16 mouse cellular contexts compared by ENCODE assay signal in the genomic region with DNA sequence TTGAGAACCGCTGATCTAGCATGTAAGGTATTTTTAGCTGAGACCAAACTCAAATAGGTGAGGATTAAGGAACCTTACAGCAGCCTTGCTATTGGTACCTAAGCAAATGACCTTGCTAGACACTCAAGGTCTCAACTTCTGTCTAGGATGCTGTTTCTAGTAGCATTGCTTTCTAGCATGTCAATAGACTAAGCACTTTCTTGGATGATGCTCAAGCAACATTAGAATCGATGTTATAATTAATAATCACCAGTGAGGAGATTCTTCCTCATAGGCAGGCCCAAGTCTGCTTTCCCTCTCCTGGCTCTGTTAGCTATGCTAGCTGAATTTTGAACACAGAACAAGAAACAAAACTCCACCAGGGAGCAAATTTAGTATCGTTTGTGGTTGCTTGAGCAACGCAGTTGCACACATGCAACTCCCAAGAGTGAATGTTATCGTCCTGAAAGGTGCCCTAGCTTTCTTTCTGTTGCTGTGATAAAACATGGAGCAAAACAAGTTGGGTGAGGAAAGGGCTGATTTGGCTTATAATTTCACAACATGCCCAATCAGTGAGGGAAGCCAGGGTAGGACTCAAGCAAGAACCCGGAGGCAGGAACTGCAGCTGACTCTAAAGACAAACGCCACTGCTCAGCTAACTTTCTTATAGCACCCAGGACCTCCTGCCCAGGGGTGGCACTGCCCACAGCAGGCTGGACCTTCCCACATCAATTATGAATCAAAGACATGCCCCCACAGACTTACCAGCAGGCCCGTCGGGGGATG. TPM values are rescaled to one million over a fixed set of nuclear protein-coding genes. Genes with fewer than 3 reads are reported as not detected.
DNase-seq lines count a peak whose midpoint lies in the region; ATAC-seq lines count a peak whose summit lies in the region.
"Had no signal": no experiment of that assay in that cellular context is flagged by ENCODE, and none has a peak within 500 bp of the region (broad histone marks: within the 10 kb centered on the region; RNA-seq: fewer than 3 reads in every experiment).

No protein-coding gene starts in this region.

- peak; percentile 31 for ATAC-seq in common myeloid progenitor, adult 5-6 weeks (replicated peaks; ENCODE audit: low read depth, poor library complexity, severe bottlenecking)
- peak; percentile 25 for ATAC-seq in liver, embryonic 16.5 days (ENCODE audit: low read depth)

- H3K27me3 ChIP-seq in liver, embryonic 16.5 days (ENCODE audit: control insufficient read depth, insufficient read depth, low read depth, low read length) = no peaks in the 10 kb centered on the region
- H3K27me3 ChIP-seq: heart, embryonic 15.5 days; hindbrain, embryonic 13.5 days; neural tube, embryonic 15.5 days had no signal

- DNase-seq in spleen, postnatal 36 days (ENCODE audit: low spot score in 2 of 2) = peak; percentile 11 to 18
- no peak for DNase-seq in spleen, postnatal 14 days (ENCODE audit: low spot score in 2 of 2)
- no peak for DNase-seq in right cerebral cortex, adult 18-20 months
- DNase-seq in ovary, postnatal 14 days (ENCODE audit: low spot score) = no peak
- no peak for DNase-seq in layer of hippocampus, adult 18-20 months (ENCODE audit: low spot score in 2 of 2)
- DNase-seq: gastrocnemius, postnatal 36 days; left cerebral cortex, postnatal 4 days; right cerebral cortex, postnatal 4 days had no signal

- 23% methylated on average over 9 of the region's 9 CpGs for WGBS in liver, embryonic 16.5 days (ENCODE audit: insufficient replicate concordance)

- no peak overlapping the region for H3K9ac ChIP-seq in liver, embryonic 16.5 days (ENCODE audit: low read depth, low read length)
- H3K9ac ChIP-seq: heart, embryonic 15.5 days; hindbrain, embryonic 13.5 days; neural tube, embryonic 15.5 days had no signal

- no peaks in the 10 kb centered on the region for H3K36me3 ChIP-seq in liver, embryonic 16.5 days (ENCODE audit: control insufficient read depth, insufficient read depth)
- H3K36me3 ChIP-seq: heart, embryonic 15.5 days; hindbrain, embryonic 13.5 days; neural tube, embryonic 15.5 days had no signal

- peaks cover 22% of the 10 kb centered on the region for H3K4me1 ChIP-seq in liver, embryonic 16.5 days (ENCODE audit: control insufficient read depth, low read depth, low read length)
- H3K4me1 ChIP-seq: hindbrain, embryonic 13.5 days; neural tube, embryonic 15.5 days had no signal

- H3K9me3 ChIP-seq in liver, embryonic 16.5 days (replicated peaks; ENCODE audit: control insufficient read depth, low read length) = no peaks in the 10 kb centered on the region
- H3K9me3 ChIP-seq: heart, embryonic 15.5 days; hindbrain, embryonic 13.5 days; neural tube, embryonic 15.5 days had no signal

- H3K27ac ChIP-seq in liver, embryonic 16.5 days (ENCODE audit: low read length) = peak overlapping the region; percentile 76
- H3K27ac ChIP-seq: heart, embryonic 15.5 days; hindbrain, embryonic 13.5 days; neural tube, embryonic 15.5 days had no signal

- 0 out of 2 replicates have a peak overlapping the region, but pooled peaks have one; percentile 9 for H3K4me3 ChIP-seq in liver, embryonic 16.5 days (ENCODE audit: low read depth, low read length)
- H3K4me3 ChIP-seq: erythroblast, embryonic 14.5 days; heart, embryonic 15.5 days; hindbrain, embryonic 13.5 days; neural tube, embryonic 15.5 days had no signal

- H3K4me2 ChIP-seq in liver, embryonic 16.5 days (ENCODE audit: low read depth, low read length) = peak overlapping the region; percentile 49
- H3K4me2 ChIP-seq: heart, embryonic 15.5 days; hindbrain, embryonic 13.5 days; neural tube, embryonic 15.5 days had no signal

RNA-seq across cellular contexts. Expression of gene Glipr1, which starts 0.5 kb away (rescaled TPM):
- total RNA-seq in common myeloid progenitor, adult 5-6 weeks (2017) = 278 and 338 TPM in 2 replicates
- polyA plus RNA-seq in liver, embryonic 16.5 days (2015; fragmentation: Nextera tagmentation; extraction: Ambion mirVana) = 7.6 and 10.4 TPM in 2 replicates
- 1 to 10 TPM in 1 of 2 experiments, under 1 TPM in 1; 0.81 to 1.8 TPM for total RNA-seq in layer of hippocampus, adult 18-20 months (2021)
- total RNA-seq: gastrocnemius, postnatal 36 days had no signal
- polyA plus RNA-seq: erythroblast, embryonic 14.5 days had no signal

RNA-seq across cellular contexts. Expression of gene Krr1, which starts 29.5 kb away (rescaled TPM):
- 49.8 and 51.7 TPM in 2 replicates for total RNA-seq in common myeloid progenitor, adult 5-6 weeks (2017)
- polyA plus RNA-seq in liver, embryonic 16.5 days (2015; fragmentation: Nextera tagmentation; extraction: Ambion mirVana) = 16.1 and 17.2 TPM in 2 replicates
- total RNA-seq in layer of hippocampus, adult 18-20 months (2021) = 10 to 100 TPM; 35.0 to 35.6 TPM

RNA-seq across cellular contexts. Expression of gene Glipr1l1, which starts 58.1 kb away (rescaled TPM):
- total RNA-seq in common myeloid progenitor, adult 5-6 weeks (2017) = not detected in 2 replicates
- polyA plus RNA-seq in liver, embryonic 16.5 days (2015; fragmentation: Nextera tagmentation; extraction: Ambion mirVana) = not detected in 2 replicates
- total RNA-seq in layer of hippocampus, adult 18-20 months (2021) = not detected
- total RNA-seq: adrenal gland, postnatal 10 days; gastrocnemius, postnatal 36 days; left cerebral cortex, postnatal 4 days had no signal
- polyA plus RNA-seq: erythroblast, embryonic 14.5 days; frontal cortex, adult 2 months; heart, embryonic 15.5 days; neural tube, embryonic 15.5 days had no signal

Comparison
In these comparisons a context has a peak if more than half of its experiments do, and no peak if none do; other contexts are left out.
1. DNase-seq: peak in spleen, postnatal 36 days (2 of 2); none in spleen, postnatal 14 days (0 of 2), right cerebral cortex, adult 18-20 months (single experiment), ovary, postnatal 14 days (single experiment) and layer of hippocampus, adult 18-20 months (0 of 2).
2. RNA of gene Glipr1, which starts 0.5 kb away (total RNA-seq): 278 to 338 TPM in common myeloid progenitor, adult 5-6 weeks; 0.81 to 1.8 TPM in layer of hippocampus, adult 18-20 months; every median in the first group is over 100 times any median in the second.